Mouse (Mus musculus): ENCODE measurements around the gene Myo1b. TPM values are rescaled to one million over a fixed set of nuclear protein-coding genes. Genes with fewer than 3 reads are reported as not detected.
A peak's percentile ranks its signal among the peaks of the same experiment; 100 is the strongest.

Myo1b gene
- 10.6 and 11.5 TPM in 2 replicates for polyA plus RNA-seq (2015; fragmentation: Nextera tagmentation; extraction: Ambion mirVana)

DNA sequence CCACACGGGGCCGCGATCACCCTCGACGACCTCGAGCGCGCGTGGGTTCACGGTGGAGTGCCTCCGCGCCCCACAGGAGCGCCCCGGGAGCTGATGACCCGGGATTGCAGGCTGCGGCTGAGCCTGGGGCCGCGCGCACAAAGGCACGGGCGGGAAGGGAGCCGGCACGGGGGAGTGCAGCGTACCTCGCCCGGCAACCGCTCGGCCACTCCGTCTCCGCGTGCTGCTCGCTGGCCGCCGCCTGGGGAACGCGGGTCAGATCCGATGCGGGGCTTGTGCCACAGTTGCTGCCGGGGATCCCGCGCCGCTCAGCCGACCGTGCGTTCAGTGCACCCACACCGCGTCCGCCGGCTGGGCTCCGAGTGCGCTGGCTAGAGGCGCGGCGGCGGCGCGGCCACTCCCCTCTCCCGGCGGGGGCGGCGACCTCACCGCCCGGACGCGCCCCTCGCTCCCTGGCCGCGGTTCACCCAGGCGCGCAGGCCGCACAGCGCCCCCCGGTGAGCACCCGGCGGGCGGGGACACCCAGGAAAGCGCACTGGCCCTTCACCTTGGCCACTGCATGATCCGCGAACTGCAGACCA, at the start of gene Myo1b:
TSS of gene Myo1b (minus strand) at position 496 of the 581 bp plus-strand sequence.
- peak within 1 kb of the TSS; percentile 54 for H3K4me2 ChIP-seq (ENCODE audit: low read depth, low read length)
- peak; percentile 82 for ATAC-seq (ENCODE audit: low read depth)
- WGBS (ENCODE audit: insufficient replicate concordance), result under 1% methylated on average over 60 of the region's 79 CpGs
- H3K27ac ChIP-seq (ENCODE audit: low read length), result peak within 1 kb of the TSS; percentile 38
- peak within 1 kb of the TSS; percentile 66 for H3K4me3 ChIP-seq (ENCODE audit: low read depth, low read length)
- peak within 1 kb of the TSS; percentile 57 for H3K9ac ChIP-seq (ENCODE audit: low read depth, low read length)
- no peaks in the 10 kb centered on the region for H3K36me3 ChIP-seq (ENCODE audit: control insufficient read depth, insufficient read depth)
- peaks cover 19% of the 10 kb centered on the region for H3K27me3 ChIP-seq (ENCODE audit: control insufficient read depth, insufficient read depth, low read depth, low read length)
- no peaks in the 10 kb centered on the region for H3K9me3 ChIP-seq (replicated peaks; ENCODE audit: control insufficient read depth, low read length)
- peaks cover 5% of the 10 kb centered on the region; the same call in 1 of the 2 replicates for H3K4me1 ChIP-seq (ENCODE audit: control insufficient read depth, low read depth, low read length)

DNA sequence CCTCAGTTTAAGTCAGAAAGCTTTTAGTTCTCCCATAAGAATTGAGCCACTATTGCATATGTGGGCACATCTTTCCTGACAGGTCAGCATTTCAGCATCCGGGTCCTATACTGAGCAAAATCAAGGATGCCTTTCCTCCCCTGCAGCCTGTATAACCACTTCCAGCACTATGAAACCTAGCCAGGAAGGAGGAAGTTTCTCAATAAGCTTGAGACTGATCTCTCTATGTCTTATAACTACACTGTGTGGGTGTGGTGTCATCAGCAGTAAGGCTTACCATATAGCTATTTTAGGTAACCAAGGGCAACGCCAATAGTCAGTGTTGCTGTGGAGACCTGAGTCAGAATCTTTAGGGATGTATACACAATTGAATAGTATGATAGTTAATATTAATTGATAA, 48.8 kb upstream of the Myo1b start:
- Histone ChIP-seq H3K4me1 (ENCODE audit: control insufficient read depth, low read depth, low read length) (no peaks in the 10 kb centered on the region), H3K4me3 (ENCODE audit: low read depth, low read length) (no peak overlapping the region), H3K9me3 (replicated peaks; ENCODE audit: control insufficient read depth, low read length) (no peaks in the 10 kb centered on the region), H3K36me3 (ENCODE audit: control insufficient read depth, insufficient read depth) (no peaks in the 10 kb centered on the region), H3K27me3 (ENCODE audit: control insufficient read depth, insufficient read depth, low read depth, low read length) (no peaks in the 10 kb centered on the region), H3K4me2 (ENCODE audit: low read depth, low read length) (no peak overlapping the region), H3K9ac (ENCODE audit: low read depth, low read length) (no peak overlapping the region), H3K27ac (ENCODE audit: low read length) (no peak overlapping the region)
- 72% methylated on average over 2 of the region's 2 CpGs for WGBS (ENCODE audit: insufficient replicate concordance)
- ATAC-seq (ENCODE audit: low read depth), result no peak

DNA sequence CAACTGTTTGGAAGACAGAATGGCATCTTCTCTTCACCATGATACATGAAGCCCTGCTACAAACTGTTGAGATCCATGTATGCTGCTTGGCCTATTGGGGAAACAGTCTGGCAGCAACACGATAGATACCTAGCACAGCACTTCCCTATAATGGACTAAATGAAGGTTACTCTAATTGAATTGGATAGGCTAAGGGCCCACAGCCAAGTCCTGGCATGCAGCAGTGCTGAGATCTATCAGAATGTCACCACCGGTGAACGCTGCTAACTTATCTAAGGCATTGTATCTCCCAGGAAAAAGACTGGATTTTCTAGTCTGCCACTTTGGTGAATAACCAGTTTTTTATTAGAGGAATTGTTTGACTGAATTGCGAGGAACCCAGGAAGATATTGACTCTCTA, 31.2 kb upstream of the Myo1b start:
- no peak for ATAC-seq (ENCODE audit: low read depth)
- Histone ChIP-seq H3K4me3 (ENCODE audit: low read depth, low read length) (no peak overlapping the region), H3K9me3 (replicated peaks; ENCODE audit: control insufficient read depth, low read length) (no peaks in the 10 kb centered on the region), H3K4me1 (ENCODE audit: control insufficient read depth, low read depth, low read length) (no peaks in the 10 kb centered on the region), H3K9ac (ENCODE audit: low read depth, low read length) (no peak overlapping the region), H3K27ac (ENCODE audit: low read length) (no peak overlapping the region), H3K27me3 (ENCODE audit: control insufficient read depth, insufficient read depth, low read depth, low read length) (no peaks in the 10 kb centered on the region), H3K4me2 (ENCODE audit: low read depth, low read length) (no peak overlapping the region), H3K36me3 (ENCODE audit: control insufficient read depth, insufficient read depth) (no peaks in the 10 kb centered on the region)
- whole genome bisulfite sequencing (ENCODE audit: insufficient replicate concordance), result 70% methylated on average over 4 of the region's 4 CpGs

DNA sequence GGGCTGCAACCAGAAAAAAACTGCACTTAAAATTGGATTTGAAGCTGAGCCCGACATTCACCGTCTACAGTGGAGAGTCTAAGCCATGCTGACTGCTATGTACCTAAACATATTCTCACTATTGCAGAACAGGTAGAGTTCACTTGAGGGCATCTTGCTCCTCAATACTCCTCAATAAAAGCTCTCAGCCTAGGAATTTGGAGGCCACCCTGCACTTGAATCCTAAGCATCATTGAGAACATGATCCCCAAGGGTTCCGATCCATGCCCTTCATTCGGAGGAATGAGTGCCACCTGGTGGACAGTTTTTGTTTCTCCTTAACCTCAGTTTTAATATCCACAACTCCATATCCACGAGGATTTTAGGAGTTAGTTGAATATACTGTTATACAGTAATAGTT, 28.9 kb upstream of the Myo1b start:
- no peak overlapping the region for H3K9ac ChIP-seq (ENCODE audit: low read depth, low read length)
- ATAC-seq (ENCODE audit: low read depth), result no peak
- WGBS (ENCODE audit: insufficient replicate concordance), result 35% methylated on average over 5 of the region's 5 CpGs
- no peak overlapping the region for H3K4me3 ChIP-seq (ENCODE audit: low read depth, low read length)
- no peaks in the 10 kb centered on the region for H3K4me1 ChIP-seq (ENCODE audit: control insufficient read depth, low read depth, low read length)
- H3K27me3 ChIP-seq (ENCODE audit: control insufficient read depth, insufficient read depth, low read depth, low read length), result no peaks in the 10 kb centered on the region
- no peak overlapping the region for H3K27ac ChIP-seq (ENCODE audit: low read length)
- no peak overlapping the region for H3K4me2 ChIP-seq (ENCODE audit: low read depth, low read length)
- H3K36me3 ChIP-seq (ENCODE audit: control insufficient read depth, insufficient read depth), result no peaks in the 10 kb centered on the region
- no peaks in the 10 kb centered on the region for H3K9me3 ChIP-seq (replicated peaks; ENCODE audit: control insufficient read depth, low read length)

DNA sequence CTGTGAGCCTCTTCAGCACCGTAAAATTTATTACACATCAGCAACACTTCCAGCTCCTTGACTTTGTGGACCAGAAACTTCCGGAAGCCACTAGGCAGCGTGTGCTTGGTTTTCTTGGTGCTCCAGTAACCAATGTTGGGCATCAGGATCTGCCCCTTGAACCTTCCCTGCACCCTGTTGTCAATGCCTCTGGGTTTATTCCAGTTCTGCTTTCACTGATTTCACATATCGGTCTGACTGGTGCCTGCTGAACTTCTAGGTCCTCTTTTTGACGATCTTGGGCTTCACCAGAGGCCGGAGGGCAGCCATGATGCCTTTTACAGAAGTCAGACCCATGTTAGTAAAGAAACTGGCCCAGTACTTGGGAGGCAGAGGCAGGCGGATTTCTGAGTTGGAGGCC, 22.5 kb upstream of the Myo1b start:
- no peak overlapping the region for H3K4me2 ChIP-seq (ENCODE audit: low read depth, low read length)
- H3K27me3 ChIP-seq (ENCODE audit: control insufficient read depth, insufficient read depth, low read depth, low read length), result no peaks in the 10 kb centered on the region
- peaks cover 7% of the 10 kb centered on the region for H3K4me1 ChIP-seq (ENCODE audit: control insufficient read depth, low read depth, low read length)
- no peak overlapping the region for H3K27ac ChIP-seq (ENCODE audit: low read length)
- H3K4me3 ChIP-seq (ENCODE audit: low read depth, low read length), result no peak overlapping the region
- no peak overlapping the region for H3K9ac ChIP-seq (ENCODE audit: low read depth, low read length)
- 68% methylated on average over 7 of the region's 7 CpGs for WGBS (ENCODE audit: insufficient replicate concordance)
- H3K9me3 ChIP-seq (replicated peaks; ENCODE audit: control insufficient read depth, low read length), result no peaks in the 10 kb centered on the region
- no peaks in the 10 kb centered on the region for H3K36me3 ChIP-seq (ENCODE audit: control insufficient read depth, insufficient read depth)
- ATAC-seq (ENCODE audit: low read depth), result no peak

DNA sequence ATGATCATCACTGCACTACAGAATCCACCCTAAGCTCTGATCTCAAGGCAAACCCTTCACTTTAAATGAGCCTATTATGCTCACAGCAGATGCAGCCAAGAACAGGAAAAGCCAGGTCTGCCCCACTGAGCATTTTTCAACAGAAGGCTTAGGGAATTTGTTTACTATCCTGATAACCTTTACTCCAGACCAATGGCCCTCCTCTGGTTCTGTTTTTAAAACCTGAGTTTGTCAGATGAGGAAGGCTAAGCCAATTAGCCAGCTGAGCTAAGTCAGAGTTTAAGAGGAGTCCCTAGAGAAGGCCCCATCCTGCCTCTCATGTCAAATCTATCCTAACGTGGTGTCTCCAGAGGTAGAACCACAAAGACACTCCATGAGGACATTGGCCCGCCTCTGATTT, 19.1 kb upstream of the Myo1b start:
- H3K27me3 ChIP-seq (ENCODE audit: control insufficient read depth, insufficient read depth, low read depth, low read length), result no peaks in the 10 kb centered on the region
- WGBS (ENCODE audit: insufficient replicate concordance), result 37% methylated on average over 2 of the region's 2 CpGs

DNA sequence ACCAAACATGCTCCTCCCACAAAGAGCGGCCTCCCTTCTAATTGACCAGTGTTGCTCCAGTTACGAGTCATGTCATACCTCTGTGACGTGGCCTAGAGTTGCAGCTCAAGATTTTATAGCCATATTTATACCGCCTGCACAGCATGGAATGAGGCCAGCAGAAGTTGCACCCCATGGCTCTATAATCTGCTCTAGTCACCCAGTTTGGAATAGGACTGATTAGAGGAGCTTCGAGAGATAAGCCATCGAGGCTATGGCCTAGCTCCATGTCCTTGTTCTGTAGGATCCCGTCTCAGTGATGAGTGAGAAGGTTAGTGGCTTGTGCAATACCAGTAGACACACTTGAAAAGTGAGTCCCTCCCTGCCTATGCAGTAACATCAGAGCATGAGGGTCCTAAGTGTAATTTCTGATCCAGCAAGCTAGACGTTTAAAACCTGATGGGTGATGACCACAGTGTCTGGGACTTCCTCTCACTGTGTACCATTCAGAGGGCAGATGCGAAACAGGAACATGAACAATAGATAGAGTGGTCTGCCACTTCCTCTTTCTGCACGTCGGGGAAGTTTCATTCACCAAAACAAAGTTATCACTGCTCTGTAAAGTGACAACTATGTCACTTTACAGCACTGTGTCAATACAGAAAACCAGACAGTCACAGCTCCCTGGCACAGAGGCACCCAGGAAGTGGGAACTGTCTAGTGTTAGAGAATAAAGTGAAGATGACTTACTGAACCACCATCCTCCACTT, 18.5 kb upstream of the Myo1b start:
- no peaks in the 10 kb centered on the region for H3K27me3 ChIP-seq (ENCODE audit: control insufficient read depth, insufficient read depth, low read depth, low read length)
- 23% methylated on average over 11 of the region's 11 CpGs for WGBS (ENCODE audit: insufficient replicate concordance)
- ATAC-seq (ENCODE audit: low read depth), result peak; percentile 47; the same call in 1 of the 2 replicates
- no peak overlapping the region for H3K9ac ChIP-seq (ENCODE audit: low read depth, low read length)
- H3K4me2 ChIP-seq (ENCODE audit: low read depth, low read length), result no peak overlapping the region
- no peaks in the 10 kb centered on the region for H3K36me3 ChIP-seq (ENCODE audit: control insufficient read depth, insufficient read depth)
- no peaks in the 10 kb centered on the region for H3K9me3 ChIP-seq (replicated peaks; ENCODE audit: control insufficient read depth, low read length)
- H3K4me1 ChIP-seq (ENCODE audit: control insufficient read depth, low read depth, low read length), result peaks cover 7% of the 10 kb centered on the region
- no peak overlapping the region for H3K4me3 ChIP-seq (ENCODE audit: low read depth, low read length)
- H3K27ac ChIP-seq (ENCODE audit: low read length), result peak overlapping the region; percentile 12; the same call in 1 of the 2 replicates

More for the DNA sequence above, 19.1 kb upstream of the Myo1b start:
- Histone ChIP-seq H3K27ac (ENCODE audit: low read length) (peak overlapping the region; percentile 12; the same call in 1 of the 2 replicates), H3K4me3 (ENCODE audit: low read depth, low read length) (no peak overlapping the region), H3K4me2 (ENCODE audit: low read depth, low read length) (no peak overlapping the region), H3K36me3 (ENCODE audit: control insufficient read depth, insufficient read depth) (no peaks in the 10 kb centered on the region), H3K9me3 (replicated peaks; ENCODE audit: control insufficient read depth, low read length) (no peaks in the 10 kb centered on the region), H3K9ac (ENCODE audit: low read depth, low read length) (no peak overlapping the region), H3K4me1 (ENCODE audit: control insufficient read depth, low read depth, low read length) (peaks cover 7% of the 10 kb centered on the region)
- 0 out of 2 replicates have a peak, but pooled peaks have one; percentile 35 for ATAC-seq (ENCODE audit: low read depth)

DNA sequence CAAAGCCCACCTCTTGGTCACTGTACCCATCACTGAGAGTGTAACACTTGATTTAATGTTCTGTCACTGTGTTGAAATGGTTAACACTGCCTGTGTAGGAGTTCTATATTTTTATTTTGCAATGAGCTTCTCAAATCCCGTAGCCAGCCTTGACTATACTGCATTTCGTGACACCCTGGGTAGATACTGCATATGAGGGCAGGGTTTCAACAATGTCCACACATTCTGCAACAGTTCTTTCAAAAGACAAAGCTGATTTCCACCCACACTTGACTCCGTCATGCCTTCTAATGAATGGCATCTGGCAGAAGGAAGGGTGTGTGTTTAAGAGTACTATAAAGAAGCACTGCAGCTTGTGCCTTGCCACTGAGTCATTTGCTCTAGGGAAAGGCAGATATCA, 17.0 kb upstream of the Myo1b start:
- 55% methylated on average over 3 of the region's 3 CpGs for WGBS (ENCODE audit: insufficient replicate concordance)
- peaks cover 7% of the 10 kb centered on the region for H3K4me1 ChIP-seq (ENCODE audit: control insufficient read depth, low read depth, low read length)
- H3K36me3 ChIP-seq (ENCODE audit: control insufficient read depth, insufficient read depth), result no peaks in the 10 kb centered on the region
- no peak overlapping the region for H3K9ac ChIP-seq (ENCODE audit: low read depth, low read length)
- no peak overlapping the region for H3K4me2 ChIP-seq (ENCODE audit: low read depth, low read length)
- H3K27ac ChIP-seq (ENCODE audit: low read length), result no peak overlapping the region
- no peak overlapping the region for H3K4me3 ChIP-seq (ENCODE audit: low read depth, low read length)
- ATAC-seq (ENCODE audit: low read depth), result no peak
- H3K27me3 ChIP-seq (ENCODE audit: control insufficient read depth, insufficient read depth, low read depth, low read length), result no peaks in the 10 kb centered on the region
- no peaks in the 10 kb centered on the region for H3K9me3 ChIP-seq (replicated peaks; ENCODE audit: control insufficient read depth, low read length)

DNA sequence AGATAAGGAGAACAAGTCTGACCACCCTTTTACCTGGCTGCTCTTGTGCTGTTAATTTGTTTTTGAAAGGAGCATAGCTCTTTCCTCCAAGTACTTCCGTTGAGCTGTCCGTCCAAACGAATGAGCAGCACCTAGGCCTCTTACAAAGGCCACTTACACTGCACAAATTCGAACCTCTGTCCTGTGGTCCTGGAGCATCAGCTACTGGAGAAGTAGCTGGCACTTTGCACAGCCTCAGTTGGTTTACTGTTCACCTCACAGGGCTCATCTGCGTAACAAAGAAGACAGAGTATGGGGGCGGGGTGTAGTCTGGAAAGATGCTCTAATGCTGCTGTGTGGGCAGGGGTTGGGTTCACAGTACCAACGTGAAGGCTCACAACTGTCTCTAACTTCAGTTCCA, 15.7 kb upstream of the Myo1b start:
- no peak for ATAC-seq (ENCODE audit: low read depth)

More for the DNA sequence above, 15.7 kb upstream of the Myo1b start:
- no peak overlapping the region for H3K9ac ChIP-seq (ENCODE audit: low read depth, low read length)
- H3K36me3 ChIP-seq (ENCODE audit: control insufficient read depth, insufficient read depth), result no peaks in the 10 kb centered on the region
- peaks cover 7% of the 10 kb centered on the region for H3K4me1 ChIP-seq (ENCODE audit: control insufficient read depth, low read depth, low read length)
- H3K9me3 ChIP-seq (replicated peaks; ENCODE audit: control insufficient read depth, low read length), result no peaks in the 10 kb centered on the region
- H3K4me3 ChIP-seq (ENCODE audit: low read depth, low read length), result no peak overlapping the region
- WGBS (ENCODE audit: insufficient replicate concordance), result 47% methylated on average over 7 of the region's 7 CpGs
- no peak overlapping the region for H3K4me2 ChIP-seq (ENCODE audit: low read depth, low read length)
- H3K27ac ChIP-seq (ENCODE audit: low read length), result no peak overlapping the region
- no peaks in the 10 kb centered on the region for H3K27me3 ChIP-seq (ENCODE audit: control insufficient read depth, insufficient read depth, low read depth, low read length)
